Mouse (Mus musculus) liver, embryonic 14 days (tissue): ENCODE measurements around the gene Gm21190. TPM values are rescaled to one million over a fixed set of nuclear protein-coding genes. Genes with fewer than 3 reads are reported as not detected.

Experiments used
- polyA plus RNA-seq: library from polyadenylated mRNA; depleted of rRNA; stranded (reverse); fragments of >200 nt; gene quantifications from 2 replicates; pipeline ENCODE4 v1.2.3, GENCODE M21; 2012; rRNA removed

Gm21190 gene
- not detected in 2 replicates for polyA plus RNA-seq

DNA sequence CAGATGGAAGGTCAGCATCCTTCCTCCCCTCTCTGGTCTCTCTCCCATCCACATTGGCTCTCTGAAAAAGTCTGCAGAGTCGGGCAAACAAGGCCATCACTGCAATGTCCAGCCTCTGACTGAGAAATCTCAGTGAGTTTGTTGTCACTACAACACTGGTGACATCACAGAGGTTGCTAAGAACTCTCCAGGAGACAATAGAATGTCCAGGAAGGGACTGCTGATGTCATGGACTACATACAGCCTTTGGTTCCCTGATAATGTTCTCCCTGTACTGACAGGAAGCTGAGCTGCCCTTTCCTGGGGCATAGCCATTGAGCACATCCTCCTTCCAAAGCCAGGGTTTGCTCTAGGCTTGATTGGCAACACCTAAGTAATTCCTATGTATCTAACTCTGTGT, at the start of gene Gm21190:
Gene Gm21190, minus strand, starts transcription at position 101 of the 400 bp plus-strand sequence.

DNA sequence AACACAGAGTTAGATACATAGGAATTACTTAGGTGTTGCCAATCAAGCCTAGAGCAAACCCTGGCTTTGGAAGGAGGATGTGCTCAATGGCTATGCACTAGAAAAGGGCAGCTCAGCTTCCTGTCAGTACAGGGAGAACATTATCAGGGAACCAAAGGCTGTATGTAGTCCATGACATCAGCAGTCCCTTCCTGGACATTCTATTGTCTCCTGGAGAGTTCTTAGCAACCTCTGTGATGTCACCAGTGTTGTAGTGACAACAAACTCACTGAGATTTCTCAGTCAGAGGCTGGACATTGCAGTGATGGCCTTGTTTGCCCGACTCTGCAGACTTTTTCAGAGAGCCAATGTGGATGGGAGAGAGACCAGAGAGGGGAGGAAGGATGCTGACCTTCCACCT, 48.0 kb upstream of the Gm21190 start, which contains the start of gene Gm21083:
Gene Gm21083, plus strand, starts transcription at position 301 of the 400 bp plus-strand sequence.

DNA sequence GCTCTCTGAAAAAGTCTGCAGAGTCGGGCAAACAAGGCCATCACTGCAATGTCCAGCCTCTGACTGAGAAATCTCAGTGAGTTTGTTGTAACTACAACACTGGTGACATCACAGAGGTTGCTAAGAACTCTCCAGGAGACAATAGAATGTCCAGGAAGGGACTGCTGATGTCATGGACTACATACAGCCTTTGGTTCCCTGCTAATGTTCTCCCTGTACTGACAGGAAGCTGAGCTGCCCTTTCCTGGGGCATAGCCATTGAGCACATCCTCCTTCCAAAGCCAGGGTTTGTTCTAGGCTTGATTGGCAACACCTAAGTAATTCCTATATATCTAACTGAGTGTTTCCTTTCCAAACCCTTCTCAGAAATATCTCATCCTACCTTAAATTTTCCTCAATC, 52.6 kb downstream of the Gm21190 start, which contains the start of gene Gm21149:
Gene Gm21149, minus strand, starts transcription at position 101 of the 400 bp plus-strand sequence.

Other genes starting within 250 kb of the Gm21190 start
- gene Gm21149, start 52.7 kb downstream of the Gm21190 start, polyA plus RNA-seq: not detected in 2 replicates
- gene Gm21083, start 48.1 kb upstream of the Gm21190 start, polyA plus RNA-seq: not detected in 2 replicates
- not detected in 2 replicates for gene Speer4d, start 89.8 kb upstream of the Gm21190 start, polyA plus RNA-seq
- gene 4930572O03Rik, start 127.8 kb upstream of the Gm21190 start, polyA plus RNA-seq: not detected in 2 replicates
- gene Speer4c, start 185.0 kb upstream of the Gm21190 start, polyA plus RNA-seq: not detected in 2 replicates